Mouse (Mus musculus) lung, adult 2 months (tissue): ENCODE results near the gene Actg1.

ENCODE experiments used
- CTCF ChIP-seq: fragments of 200-500 bp; IDR thresholded peaks from 2 replicates; pipeline ENCODE4 v1.5.1; 2011; ENCODE audit warnings: mild to moderate bottlenecking, low read length, control low read depth; ENCODE audit not compliant: insufficient read depth
- POLR2A ChIP-seq: fragments of 200-500 bp; IDR thresholded peaks from 2 replicates; pipeline ENCODE4 v1.6.1; 2011; ENCODE audit warnings: low read depth, mild to moderate bottlenecking, control low read depth, low read length, borderline replicate concordance; ENCODE audit errors: extremely low read depth

- TF ChIP-seq POLR2A (no peak), CTCF (no peak)
Observed at GRCm38 (mm10) chr11:120360062-120360461, 11.7 kb upstream of the Actg1 start.
